Mouse (Mus musculus): Measurements from ENCODE around the gene Ssc5d.
"Not testable (repeated sequence)": the region's sequence is repeated elsewhere in the genome, so short reads cannot be mapped to it uniquely, and the experiment has no call there.

The Ssc5d gene

GRCm38 (mm10) chr7:4925441-4926381, at the start of gene Ssc5d:
Gene Ssc5d, plus strand, starts transcription at chr7:4925785.
- DNase-seq (ENCODE audit: low spot score) = no peak

- DNase-seq (ENCODE audit: low spot score) = peak; percentile 83
These were observed 48.8 kb upstream of the Ssc5d start, which contains the start of gene Isoc2a for GRCm38 (mm10) chr7:4876753-4877221. Gene Isoc2a, plus strand, starts transcription at chr7:4877153.

- DNase-seq (ENCODE audit: low spot score) = no peak
These were observed 48.4 kb upstream of the Ssc5d start for GRCm38 (mm10) chr7:4877226-4877625.

DNA sequence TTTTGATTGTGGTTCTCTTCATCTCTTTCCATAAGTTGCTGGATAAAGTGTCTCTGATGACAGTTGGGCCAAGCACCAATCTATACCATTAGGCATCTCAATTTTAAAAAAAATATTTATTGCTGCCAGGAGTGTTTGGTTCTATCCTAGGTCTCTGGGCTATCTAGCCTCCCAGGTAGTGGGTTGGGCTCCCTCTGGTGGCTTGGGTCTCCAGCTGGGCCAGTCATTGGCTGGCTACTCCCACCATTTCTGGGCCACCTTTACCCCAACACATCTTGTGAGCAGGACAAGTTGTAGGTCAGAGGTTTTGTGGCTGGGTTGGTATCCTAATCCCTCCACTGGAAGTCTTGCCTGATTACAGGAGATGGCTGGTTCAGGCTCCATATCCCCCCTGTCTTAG, 47.4 kb upstream of the Ssc5d start:
- DNase-seq (ENCODE audit: low spot score) = no peak

DNA sequence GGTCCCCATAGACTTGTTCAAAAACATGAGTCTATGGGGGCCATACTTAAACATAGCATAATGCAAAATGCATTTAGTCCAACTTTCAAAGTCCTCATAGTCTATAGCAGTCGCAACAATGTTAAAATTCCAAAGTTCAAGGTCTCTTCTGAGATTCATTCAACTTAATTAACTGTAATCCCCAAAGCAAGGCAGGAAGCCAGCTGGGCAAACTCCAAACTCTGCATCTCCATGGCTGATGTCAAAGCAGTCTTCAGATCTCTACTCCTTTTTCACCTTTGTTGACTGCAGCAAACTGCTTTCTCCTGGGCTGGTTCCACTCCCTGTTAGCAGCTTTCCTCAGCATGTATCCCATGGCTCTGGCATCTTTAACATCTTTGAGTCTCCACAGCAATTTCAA, 46.5 kb upstream of the Ssc5d start:
- DNase-seq (ENCODE audit: low spot score) = not testable (repeated sequence)

DNA sequence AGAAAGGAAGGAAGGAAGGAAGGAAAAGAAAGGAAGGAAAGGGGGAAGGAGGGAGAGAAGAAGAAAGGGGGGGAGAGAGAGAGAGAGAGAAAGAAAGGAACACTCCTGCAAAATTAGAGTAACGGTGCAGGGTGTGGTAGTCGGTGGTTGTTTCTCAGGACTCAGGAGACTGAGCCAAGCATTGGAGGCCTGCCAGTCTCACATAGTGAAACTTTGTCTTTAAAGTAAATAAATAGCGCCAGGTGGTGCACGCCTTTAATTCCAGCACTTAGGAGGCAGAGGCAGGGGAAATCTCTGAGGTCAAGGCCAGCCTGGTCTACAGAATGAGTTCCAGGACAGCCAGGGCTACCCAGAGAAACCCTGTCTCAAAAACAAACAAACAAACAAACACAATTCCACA, 38.9 kb upstream of the Ssc5d start:
- no peak for DNase-seq (ENCODE audit: low spot score)

GRCm38 (mm10) chr7:4895186-4895585, 30.4 kb upstream of the Ssc5d start:
- no peak for DNase-seq (ENCODE audit: low spot score)

GRCm38 (mm10) chr7:4898851-4899648, 26.5 kb upstream of the Ssc5d start:
- no peak for DNase-seq (ENCODE audit: low spot score)

DNA sequence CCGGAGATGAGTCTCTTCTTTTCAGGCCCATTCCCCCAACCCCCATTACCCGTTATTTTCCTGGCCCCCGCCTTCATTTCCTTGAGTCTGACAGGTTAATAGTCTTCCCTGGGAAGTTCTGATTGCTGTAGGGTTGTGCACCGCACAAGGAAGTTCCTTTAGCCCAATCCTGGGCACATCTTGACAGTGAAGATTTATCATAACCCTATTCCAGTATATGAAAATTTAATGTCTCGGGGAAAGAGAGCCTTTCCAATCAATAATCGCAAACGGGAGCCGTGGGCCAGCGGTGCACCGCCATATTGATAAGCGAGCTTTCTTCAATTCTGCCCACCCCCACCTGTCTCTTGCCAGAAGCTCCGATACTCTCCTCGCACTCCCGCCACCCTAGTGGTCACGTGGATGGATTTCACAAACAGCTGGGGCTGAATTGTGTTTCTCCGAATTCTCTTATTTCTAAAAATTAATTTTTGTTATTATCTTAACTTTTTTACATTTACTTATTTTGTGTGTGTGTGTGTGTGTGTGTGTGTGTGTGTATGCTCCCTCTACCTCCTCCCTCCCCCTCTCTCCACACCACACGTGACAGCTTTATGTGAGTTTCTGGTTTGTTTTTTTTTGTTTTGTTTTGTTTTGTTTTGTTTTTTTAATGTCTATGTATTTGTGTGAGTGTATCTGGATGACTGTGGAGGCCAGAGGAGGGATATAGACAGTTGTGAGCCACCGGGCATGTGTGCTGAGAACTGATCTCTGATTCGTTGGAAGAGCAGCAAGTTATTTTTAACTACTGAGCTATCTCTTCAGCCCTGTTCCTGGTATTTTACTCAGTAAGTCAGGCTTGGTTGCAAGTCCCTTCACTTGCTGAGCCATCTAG, 25.7 kb upstream of the Ssc5d start:
- DNase-seq (ENCODE audit: low spot score) = no peak

- DNase-seq (ENCODE audit: low spot score) = no peak
These were observed 25.1 kb upstream of the Ssc5d start for GRCm38 (mm10) chr7:4900523-4900851.

DNA sequence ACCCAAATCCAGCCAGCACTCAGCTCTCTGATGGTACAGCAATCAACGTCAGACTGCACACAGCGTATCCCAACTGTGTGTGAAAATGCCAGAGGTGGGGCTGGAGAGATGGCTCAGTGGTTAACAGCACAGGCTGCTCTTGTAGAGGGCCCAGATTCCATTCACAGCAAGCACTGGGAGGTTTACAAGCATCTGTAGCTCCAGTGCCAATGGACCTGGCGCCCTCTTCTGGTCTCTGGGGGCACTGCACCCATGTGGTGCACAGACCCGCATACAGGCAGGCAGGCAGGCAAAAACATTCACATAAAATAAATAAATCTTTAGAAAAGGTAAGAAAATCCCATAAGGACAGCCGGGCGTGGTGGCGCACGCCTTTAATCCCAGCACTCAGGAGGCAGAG, 24.4 kb upstream of the Ssc5d start:
- DNase-seq (ENCODE audit: low spot score) = peak; percentile 40

DNA sequence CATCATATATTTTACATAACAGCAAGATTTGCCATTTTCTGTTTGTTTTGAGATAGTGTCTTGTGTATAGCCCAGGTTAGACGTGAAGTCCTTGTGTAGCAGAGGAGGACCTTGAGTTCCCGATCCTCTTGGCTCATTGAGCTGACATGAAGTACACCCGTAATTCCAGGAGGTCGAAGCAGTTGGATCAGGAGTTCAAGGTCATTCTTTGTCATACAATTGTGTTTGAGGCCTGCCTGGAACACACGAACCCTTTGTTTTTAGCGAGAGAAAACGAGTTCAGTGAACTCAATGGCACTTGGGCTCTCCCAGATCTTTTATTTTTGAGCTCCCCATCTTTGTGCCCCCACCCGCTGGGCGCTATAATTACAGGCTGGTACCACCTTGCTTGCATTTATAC, 23.2 kb upstream of the Ssc5d start:
- no peak for DNase-seq (ENCODE audit: low spot score)

DNA sequence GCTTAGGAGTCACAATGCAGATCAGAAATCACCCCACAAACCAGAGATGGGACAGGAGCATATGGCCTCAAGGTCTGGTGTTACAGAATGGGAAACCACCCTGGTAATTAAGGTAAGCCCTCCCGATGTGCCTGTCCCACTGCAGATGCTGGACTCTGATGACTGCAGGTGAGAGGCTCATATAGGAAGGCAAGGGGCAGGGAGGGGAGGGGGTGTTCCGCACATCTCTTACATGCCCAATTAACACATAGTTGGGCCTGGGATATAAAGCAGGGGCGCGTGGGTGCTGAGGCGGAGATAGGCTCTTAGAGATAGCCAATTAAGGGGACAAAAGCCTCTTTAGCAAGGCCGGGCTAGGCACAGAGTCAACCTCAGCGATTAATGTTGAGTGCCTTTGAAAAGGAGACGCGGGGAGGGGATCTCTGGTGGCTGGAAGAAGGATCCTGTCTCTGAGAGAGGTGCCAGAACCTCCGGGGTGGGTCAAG, 19.1 kb upstream of the Ssc5d start, which contains the start of gene Gm36210:
Gm36210 (minus strand) TSS at position 51 of the 485 bp plus-strand sequence.
- DNase-seq (ENCODE audit: low spot score) = no peak

GRCm38 (mm10) chr7:4911561-4911960, 14.0 kb upstream of the Ssc5d start:
- DNase-seq (ENCODE audit: low spot score) = no peak

GRCm38 (mm10) chr7:4912248-4912647, 13.3 kb upstream of the Ssc5d start:
- no peak for DNase-seq (ENCODE audit: low spot score)

DNA sequence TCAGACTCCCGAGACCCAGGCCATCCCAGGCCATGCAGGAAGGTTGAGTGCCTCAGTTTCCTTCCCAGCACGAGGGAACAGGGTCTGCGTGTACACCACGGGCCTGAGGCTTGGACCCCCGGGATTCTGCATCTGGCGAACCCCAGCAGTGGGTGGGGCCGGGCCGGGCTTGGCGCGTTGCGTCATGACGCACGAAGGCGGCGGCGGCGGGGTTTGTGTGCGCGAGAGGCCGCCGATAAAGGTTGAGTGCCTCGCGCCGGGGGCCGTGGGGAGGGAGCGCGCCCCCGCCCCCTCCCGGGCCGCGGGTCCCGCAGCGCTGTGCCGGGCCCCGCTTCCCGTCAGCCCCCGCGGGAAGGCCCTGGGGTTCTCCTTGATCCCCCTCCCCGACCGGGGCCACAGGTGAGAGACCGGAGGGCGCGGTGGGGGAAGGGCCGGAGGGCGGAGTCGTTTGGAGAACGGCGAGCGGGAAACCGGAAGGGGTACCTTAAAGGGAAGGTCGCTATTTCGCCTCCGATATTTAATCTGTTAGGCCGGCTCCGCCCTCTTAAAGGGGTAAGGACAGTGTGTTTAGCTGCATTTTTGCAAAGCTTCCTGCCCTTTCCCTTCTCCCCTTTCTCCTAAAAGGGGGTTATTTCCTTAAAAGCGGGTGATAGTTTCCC, 10.4 kb upstream of the Ssc5d start, which contains the start of gene Zfp628:
Zfp628 (plus strand) TSS at position 211 of the 659 bp plus-strand sequence.
- DNase-seq (ENCODE audit: low spot score) = peak; percentile 89

GRCm38 (mm10) chr7:4915669-4916416, 9.7 kb upstream of the Ssc5d start:
- DNase-seq (ENCODE audit: low spot score) = peak; percentile 31

DNA sequence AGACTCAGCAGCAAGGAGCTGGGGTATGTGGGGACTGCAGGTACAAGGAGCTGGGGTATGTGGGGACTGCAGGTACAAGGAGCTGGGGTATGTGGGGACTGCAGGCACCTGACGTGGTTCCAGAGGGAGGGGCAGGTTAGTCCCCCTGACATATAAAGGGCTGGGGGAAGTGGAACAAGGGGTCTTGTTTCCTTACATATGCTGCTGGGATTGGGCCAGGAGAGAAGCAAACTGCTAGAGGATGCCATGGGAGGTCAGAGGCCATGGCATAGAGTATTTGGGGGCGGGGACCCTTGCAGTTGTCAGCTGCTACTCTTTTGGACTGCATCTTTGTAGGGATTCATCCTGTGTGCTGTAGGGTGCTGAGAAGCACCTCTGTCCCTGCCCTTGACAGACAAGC, 8.1 kb upstream of the Ssc5d start:
- no peak for DNase-seq (ENCODE audit: low spot score)

- no peak for DNase-seq (ENCODE audit: low spot score)
These were observed 6.9 kb upstream of the Ssc5d start for GRCm38 (mm10) chr7:4918681-4919080.

DNA sequence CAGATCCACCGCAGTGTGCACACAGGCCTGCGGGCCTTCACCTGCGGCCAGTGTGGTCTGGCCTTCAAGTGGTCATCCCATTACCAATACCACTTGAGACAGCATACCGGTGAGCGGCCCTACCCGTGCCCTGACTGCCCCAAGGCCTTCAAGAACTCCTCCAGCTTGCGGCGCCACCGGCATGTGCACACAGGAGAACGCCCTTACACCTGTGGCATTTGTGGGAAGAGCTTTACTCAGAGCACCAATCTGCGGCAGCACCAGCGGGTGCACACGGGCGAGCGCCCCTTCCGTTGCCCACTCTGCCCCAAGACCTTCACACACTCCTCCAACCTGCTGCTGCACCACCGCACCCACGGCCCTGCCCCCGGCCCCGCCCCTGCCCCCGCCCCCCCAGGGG, 6.5 kb upstream of the Ssc5d start:
- no peak for DNase-seq (ENCODE audit: low spot score)

Data from spleen, adult 12 weeks (tissue).